Mouse (Mus musculus) G1E-ER4 (cell line): Measurements from ENCODE around the gene Cox4i2. TPM values are rescaled to one million over a fixed set of nuclear protein-coding genes. Genes with fewer than 3 reads are reported as not detected.

Experiments used
- GATA1 ChIP-seq: IDR thresholded peaks from one replicate; pipeline ENCODE4 v1.8.0; 2012; ENCODE audit warnings: low read length, inconsistent platforms
- polyA plus RNA-seq: library from polyadenylated mRNA; stranded (reverse); fragments of >175 nt; gene quantifications from 2 replicates; pipeline ENCODE4 v1.2.3, GENCODE M21; 2012

Gene Cox4i2
- polyA plus RNA-seq, 1 experiment: not detected

GRCm38 (mm10) chr2:152727795-152728510, 26.0 kb upstream of the Cox4i2 start:
- no peak for TF ChIP-seq GATA1

- no peak for TF ChIP-seq GATA1
Measured at GRCm38 (mm10) chr2:152728594-152728993, 25.4 kb upstream of the Cox4i2 start.

- no peak for TF ChIP-seq GATA1
Measured at GRCm38 (mm10) chr2:152729013-152729635, 24.8 kb upstream of the Cox4i2 start.

GRCm38 (mm10) chr2:152729636-152730020, 24.3 kb upstream of the Cox4i2 start:
- no peak for TF ChIP-seq GATA1

GRCm38 (mm10) chr2:152733201-152733600, 20.8 kb upstream of the Cox4i2 start:
- no peak for TF ChIP-seq GATA1

- no peak for TF ChIP-seq GATA1
Measured at GRCm38 (mm10) chr2:152734501-152734900, 19.5 kb upstream of the Cox4i2 start.

GRCm38 (mm10) chr2:152734984-152735383, 19.0 kb upstream of the Cox4i2 start:
- no peak for TF ChIP-seq GATA1

GRCm38 (mm10) chr2:152736090-152736601, 17.8 kb upstream of the Cox4i2 start, which contains the start of gene Id1:
TSS of gene Id1 (plus strand) at chr2:152736251.
- no peak for TF ChIP-seq GATA1

GRCm38 (mm10) chr2:152736748-152737147, 17.2 kb upstream of the Cox4i2 start:
- no peak for TF ChIP-seq GATA1

- TF ChIP-seq GATA1: no peak
Measured at GRCm38 (mm10) chr2:152737306-152738221, 16.4 kb upstream of the Cox4i2 start.

- TF ChIP-seq GATA1: no peak
Measured at GRCm38 (mm10) chr2:152738341-152738740, 15.6 kb upstream of the Cox4i2 start.

GRCm38 (mm10) chr2:152739031-152739841, 14.7 kb upstream of the Cox4i2 start:
- no peak for TF ChIP-seq GATA1

- TF ChIP-seq GATA1: peak; percentile 87
Measured at GRCm38 (mm10) chr2:152739842-152740260, 14.1 kb upstream of the Cox4i2 start.

GRCm38 (mm10) chr2:152740490-152740889, 13.5 kb upstream of the Cox4i2 start:
- no peak for TF ChIP-seq GATA1
